Mouse (Mus musculus) heart, adult 11 months (tissue): ENCODE data around the gene Alox5ap.

ENCODE experiments used
- DNase-seq: peaks from one replicate; pipeline ENCODE4 v3.0.0; 2022

The Alox5ap gene

DNA sequence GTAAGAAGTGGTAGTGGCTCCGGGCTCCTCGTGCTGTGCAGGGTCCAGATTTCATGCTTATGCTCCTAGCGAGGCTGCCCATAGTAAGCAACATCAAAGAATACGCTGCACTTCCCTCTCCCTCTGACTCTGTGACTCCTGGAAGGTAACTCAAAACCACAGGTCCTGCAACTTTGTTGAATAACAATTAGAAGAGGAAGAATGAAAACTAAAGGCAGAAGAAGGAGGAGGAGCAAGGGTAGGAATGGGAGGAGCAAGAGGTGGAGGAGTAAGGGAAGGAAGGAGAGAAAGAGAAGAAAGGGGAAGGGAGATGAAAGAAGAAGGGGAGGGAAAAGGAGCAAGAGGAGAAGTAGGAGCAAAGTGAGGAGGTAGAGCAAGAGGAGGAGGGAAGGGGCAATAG is at the start of gene Alox5ap:
Gene Alox5ap (plus strand): TSS at position 363 of the 400 bp plus-strand sequence.
- DNase-seq: no peak

- no peak for DNase-seq
Observed at GRCm38 (mm10) chr5:149215540-149215939, 49.0 kb upstream of the Alox5ap start.

GRCm38 (mm10) chr5:149217524-149218357 is 46.8 kb upstream of the Alox5ap start:
- DNase-seq: no peak

DNA sequence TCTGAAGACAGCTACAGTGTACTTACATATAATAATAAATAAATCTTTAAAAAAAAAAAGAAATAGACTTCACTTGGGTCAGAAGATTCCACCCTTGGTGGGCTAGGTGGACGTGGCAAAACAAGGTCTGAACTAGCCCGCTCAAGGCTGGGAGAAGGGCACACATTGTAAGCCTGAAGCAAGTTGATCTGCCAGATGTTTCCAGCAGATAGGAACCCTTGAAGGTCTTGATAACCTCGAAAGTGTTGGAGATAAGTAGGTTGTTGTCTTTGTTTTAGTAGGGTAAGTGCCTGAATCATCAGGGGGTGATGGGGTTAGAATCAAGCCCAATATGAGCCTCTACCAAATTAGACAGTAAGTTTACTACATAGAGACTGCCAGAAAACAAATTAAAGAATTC is 45.1 kb upstream of the Alox5ap start:
- DNase-seq: no peak

DNA sequence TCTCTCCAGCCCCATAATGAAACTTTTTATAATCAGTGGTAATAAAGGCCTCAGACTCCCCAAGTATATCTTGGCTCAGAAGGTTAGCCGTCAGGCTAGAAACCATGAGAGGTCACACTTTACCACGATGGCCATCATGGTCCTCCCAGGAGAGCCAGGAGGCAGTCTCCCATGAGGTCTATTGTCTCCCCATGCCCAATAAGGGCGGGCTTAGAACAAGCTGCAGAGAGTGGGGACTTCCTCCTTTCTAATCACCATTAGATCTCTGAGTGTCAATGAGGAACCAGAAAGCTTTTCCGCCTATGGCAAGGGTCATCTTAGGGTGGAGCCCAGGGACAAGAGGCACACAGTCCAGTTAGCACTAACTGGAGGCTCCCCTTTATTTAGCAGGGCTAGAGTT is 43.2 kb upstream of the Alox5ap start:
- peak; percentile 90 for DNase-seq

- DNase-seq: no peak
Observed at GRCm38 (mm10) chr5:149224666-149225065, 39.9 kb upstream of the Alox5ap start.

- DNase-seq: peak; percentile 100
Observed at GRCm38 (mm10) chr5:149228700-149229618, 35.6 kb upstream of the Alox5ap start.

DNA sequence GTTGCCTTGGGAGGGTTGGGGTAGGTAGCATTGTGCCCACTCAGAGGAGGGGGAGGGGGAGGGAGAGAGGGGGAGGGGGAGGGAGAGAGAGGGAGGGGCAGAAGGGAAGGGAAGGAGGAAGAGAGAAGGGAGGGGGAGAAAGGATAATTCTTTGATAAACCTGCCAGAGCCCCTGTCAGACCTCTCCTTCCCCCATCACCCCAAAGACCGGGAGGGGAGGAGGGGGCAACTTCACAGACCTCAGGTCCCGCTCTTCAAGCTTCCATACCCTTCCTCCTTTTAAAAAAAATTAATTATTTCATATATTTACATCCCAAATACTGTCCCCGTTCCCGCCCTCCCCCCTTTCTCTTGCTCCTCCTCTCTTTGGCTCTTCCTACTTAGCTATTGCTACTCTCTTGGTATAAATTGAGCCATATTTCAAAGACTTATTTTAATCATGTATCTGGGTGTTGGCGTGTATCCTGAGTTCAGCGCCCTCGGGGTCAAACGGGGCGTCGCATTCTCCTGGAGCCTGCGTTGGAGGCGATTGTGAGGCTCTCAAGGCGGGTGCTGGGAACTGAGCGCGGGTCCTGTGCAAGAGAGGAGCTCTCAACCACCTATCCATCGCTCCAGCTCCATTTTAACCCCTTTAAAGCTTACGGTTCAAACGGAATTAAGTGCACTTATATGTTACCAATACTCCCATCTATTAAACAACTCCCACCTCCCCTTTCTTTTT is 34.8 kb upstream of the Alox5ap start:
- peak; percentile 93 for DNase-seq

DNA sequence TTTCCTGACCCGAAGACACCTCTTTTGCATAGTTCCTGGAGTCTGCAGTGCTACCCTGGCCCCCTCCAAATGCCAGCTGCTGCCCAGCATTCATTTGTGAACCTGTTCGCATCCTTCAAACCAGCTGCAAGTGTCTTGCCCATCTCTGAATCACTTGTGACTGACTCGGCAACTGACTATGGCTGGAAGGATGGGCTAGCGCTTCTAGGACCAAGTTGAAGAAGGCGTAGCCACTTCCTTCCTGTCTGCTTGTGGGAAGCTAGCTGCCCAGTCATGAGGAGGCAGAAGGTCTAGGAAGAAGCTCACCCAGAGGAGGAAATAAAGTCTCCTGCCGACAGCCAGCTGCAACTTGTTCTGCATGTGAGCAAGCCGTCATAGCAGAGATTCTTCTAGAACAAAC is 29.6 kb upstream of the Alox5ap start:
- peak; percentile 97 for DNase-seq

DNA sequence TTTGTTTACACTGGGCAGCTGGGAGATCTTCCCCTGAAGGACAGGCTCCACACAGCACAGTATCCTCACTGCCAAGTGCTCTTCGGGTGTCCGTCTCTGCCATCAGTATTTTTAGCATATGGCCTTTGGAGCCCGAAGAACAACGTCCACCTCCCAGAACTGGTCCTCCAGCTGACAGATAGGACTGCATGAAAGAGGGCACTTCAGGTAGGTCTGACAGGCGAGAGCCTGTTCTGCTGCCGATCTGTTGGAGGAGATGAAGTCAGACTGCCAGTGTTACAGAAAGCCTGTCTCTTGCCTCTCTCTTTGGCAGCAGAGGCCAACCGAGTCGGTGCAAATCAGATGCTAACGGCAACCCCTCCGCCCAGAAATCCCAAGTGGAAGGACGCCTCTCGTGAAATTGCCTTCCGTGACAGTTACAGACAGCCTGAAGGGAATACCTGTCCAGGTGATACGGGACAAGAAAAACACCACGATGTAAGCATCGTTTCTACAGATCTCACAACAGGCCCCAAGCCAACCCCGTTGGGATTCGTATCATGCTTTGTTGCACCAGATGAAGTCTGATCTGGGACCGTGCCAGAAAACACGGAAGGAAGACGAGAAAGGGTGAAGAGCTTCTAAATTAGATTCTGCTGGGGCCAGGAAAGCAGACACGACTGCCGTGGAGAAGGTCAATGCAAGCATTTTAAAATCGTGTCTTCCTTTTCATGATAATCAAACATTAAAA is 27.2 kb upstream of the Alox5ap start:
- DNase-seq: no peak

GRCm38 (mm10) chr5:149242467-149242866 is 22.1 kb upstream of the Alox5ap start:
- no peak for DNase-seq

GRCm38 (mm10) chr5:149243053-149243452 is 21.5 kb upstream of the Alox5ap start:
- no peak for DNase-seq

GRCm38 (mm10) chr5:149245391-149245964 is 19.1 kb upstream of the Alox5ap start:
- DNase-seq: no peak

DNA sequence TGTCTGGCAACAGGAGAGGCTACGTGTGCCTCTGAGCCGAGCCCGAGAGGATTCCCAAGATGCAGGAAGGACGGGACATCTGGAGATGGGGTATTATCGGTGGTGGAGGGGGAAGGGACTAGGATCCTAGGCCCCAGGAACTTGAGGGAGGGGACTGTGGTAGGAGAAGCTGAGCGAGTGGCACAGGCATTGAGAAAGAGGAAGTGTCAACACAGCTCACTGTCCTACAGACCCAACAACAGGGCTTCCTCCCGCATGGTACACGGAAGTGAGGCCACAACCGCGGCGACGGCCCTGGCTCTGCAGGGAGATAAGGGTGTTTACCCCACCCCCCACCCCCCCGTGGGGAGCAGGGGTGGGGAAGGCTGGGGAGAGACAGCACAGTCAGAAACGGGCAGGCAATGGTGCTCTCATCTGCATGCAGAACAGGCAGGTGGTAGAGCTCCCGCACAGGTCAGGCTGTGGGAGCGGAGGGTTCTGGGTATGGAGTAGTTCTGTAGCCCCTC is 18.5 kb upstream of the Alox5ap start:
- peak; percentile 99 for DNase-seq

DNA sequence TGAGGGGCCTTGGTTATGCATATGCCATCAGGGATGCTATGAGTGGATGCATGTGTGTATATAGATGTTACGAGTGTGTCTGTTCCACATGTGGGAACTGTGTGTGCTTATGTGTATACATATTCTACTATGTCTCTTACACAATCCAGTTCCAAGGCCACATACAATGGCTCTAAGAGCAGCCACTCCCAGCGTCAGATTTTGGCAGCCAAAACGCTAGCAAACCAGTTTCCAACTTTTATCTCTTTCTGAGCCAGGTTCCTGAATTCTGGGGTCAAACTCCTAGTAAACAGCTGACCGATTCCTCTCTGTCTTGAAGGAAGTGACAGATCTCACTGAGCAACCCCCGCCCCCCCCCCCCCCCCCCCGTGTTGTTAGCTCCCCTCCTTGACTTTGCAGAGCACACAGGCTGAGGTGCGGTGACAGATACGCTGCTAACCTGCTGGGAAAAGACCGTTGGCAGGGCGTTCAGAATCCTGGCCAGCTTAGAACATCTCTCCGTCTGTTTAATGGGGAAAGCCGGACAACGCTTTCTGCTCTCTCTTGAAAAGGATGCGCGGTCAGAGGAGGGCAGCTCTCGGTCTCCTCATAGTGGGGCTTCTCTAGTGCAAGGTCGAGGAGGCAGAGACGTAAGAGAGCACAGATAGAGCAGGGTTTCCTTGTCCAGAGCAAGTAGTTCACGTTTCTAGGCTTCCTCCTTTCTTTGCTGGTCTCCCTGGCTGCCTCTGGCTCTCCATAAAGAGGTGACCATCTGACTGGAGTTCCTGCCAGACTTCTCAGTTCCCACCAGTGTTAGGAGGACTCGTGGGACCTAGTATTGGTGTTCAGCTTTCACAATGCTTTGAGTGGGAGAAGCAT is 17.3 kb upstream of the Alox5ap start:
- peak; percentile 95 for DNase-seq

- DNase-seq: no peak
Observed at GRCm38 (mm10) chr5:149252303-149252702, 12.3 kb upstream of the Alox5ap start.

DNA sequence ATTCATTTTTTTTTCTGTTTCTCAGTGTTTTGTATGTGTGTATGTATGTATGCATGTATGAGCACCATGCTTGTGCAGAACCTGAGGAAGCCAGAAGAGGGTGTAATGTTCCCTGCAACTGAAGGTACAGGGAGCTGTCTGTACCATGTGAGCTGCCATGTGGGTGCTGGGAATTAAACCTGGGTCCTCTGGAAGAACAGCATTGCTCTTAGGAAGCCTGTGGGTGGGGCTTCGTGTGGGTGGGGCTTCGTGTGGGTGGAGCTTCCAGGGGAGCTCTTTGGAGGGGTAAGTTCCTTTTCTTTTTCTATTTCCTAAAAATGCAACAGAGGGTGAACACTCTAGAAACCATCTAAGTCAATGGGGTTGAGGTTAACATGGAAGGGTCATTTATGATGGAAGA is 11.1 kb upstream of the Alox5ap start:
- no peak for DNase-seq

DNA sequence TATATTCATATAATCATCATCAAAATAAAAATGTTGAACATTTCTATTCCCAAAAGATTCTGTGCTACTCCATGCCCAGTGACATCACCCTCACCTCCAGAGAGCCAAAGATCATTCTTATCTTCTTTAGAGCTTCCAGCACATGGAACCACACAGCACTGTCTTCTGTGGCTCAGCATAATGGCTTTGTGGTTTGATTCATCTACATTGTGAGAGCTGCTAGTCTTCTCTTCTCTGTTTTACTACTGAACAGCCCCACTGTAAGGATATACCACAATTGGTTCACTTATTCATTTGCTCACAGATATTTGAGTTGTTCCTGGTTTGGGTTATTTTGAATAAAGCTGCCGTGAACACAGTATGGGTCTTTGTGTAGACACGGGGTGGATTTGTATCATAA is 9.0 kb upstream of the Alox5ap start:
- DNase-seq: no peak

- DNase-seq: no peak
Observed at GRCm38 (mm10) chr5:149257518-149258281, 6.9 kb upstream of the Alox5ap start.

GRCm38 (mm10) chr5:149259093-149259492 is 5.5 kb upstream of the Alox5ap start:
- DNase-seq: no peak
